Mouse (Mus musculus) G1E (cell line): ENCODE results near the gene P3h4.
A peak's percentile ranks its signal among the peaks of the same experiment; 100 is the strongest.

Source experiments
- CTCF ChIP-seq: IDR thresholded peaks from 2 replicates; pipeline ENCODE4 v1.5.1; 2012; ENCODE audit warnings: low read depth, low read length, inconsistent platforms, mixed read lengths
- GATA1 ChIP-seq: IDR thresholded peaks from 2 replicates; pipeline ENCODE4 v1.6.1; 2012; ENCODE audit warnings: borderline replicate concordance, low read length, inconsistent platforms, mixed read lengths
- GATA2 ChIP-seq: IDR thresholded peaks from 2 replicates; pipeline ENCODE4 v1.6.1; 2012; ENCODE audit warnings: low read depth, low read length, inconsistent platforms, borderline replicate concordance
- POLR2AphosphoS5 ChIP-seq: IDR thresholded peaks from 2 replicates; pipeline ENCODE4 v1.6.1; 2012; ENCODE audit warnings: low read depth, low read length, inconsistent platforms; ENCODE audit not compliant: insufficient replicate concordance
- TAL1 ChIP-seq: conservative IDR thresholded peaks from 2 replicates; pipeline ENCODE4 v1.6.1; 2012; ENCODE audit warnings: low read depth, low read length, inconsistent platforms, mixed read lengths

DNA sequence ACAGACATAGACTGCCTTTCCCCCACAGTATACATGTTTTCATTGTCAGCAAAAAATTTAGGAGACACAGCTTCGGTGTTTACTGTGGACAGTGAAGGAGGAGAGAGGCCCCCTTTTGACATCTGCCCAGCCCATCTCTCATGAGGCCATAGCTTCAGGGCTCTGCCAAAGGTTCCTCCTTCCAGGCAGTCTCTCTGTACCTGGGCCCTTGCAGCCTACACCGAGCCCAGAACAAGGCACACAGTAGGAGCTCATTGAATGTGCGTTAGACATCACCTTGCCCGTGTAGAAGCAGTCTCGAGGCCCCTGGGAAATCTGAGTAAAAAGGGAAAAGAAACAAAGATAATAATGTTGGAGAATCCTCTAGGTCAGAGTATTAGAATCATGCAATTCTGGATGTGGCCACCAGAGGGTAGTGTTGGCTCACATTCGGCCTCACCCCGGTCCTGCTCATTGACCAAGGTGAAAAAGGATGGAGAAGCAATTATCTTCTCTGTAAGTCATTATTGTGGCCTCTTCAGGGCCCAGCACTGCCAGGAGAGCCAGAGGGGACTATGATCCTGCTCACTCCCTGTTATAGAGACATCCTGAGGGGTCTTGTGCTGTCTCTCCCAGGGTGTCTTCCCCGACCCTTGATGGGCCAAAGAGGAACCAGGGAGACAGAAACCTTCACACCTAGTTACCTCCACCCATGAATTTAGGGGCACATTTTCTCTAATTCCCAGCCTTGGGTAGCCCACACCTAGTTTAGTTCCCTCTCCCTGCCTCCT lies 52.2 kb downstream of the P3h4 start:
- TF ChIP-seq CTCF (peak; percentile 75), GATA2 (no peak), POLR2AphosphoS5 (no peak), GATA1 (no peak), TAL1 (no peak)
